Mouse (Mus musculus) cerebellum, adult 9-11 months (tissue): ENCODE data around the gene Best3.
"Not testable (repeated sequence)": the region's sequence is repeated elsewhere in the genome, so short reads cannot be mapped to it uniquely, and the experiment has no call there.

Experiments
- DNase-seq: peaks from one replicate; pipeline ENCODE4 v3.0.0; 2022

The Best3 gene

GRCm38 (mm10) chr10:117033785-117034184 is 47.7 kb downstream of the Best3 start:
- DNase-seq: peak; percentile 41

- DNase-seq: no peak
Observed at GRCm38 (mm10) chr10:117040355-117040754, 54.2 kb downstream of the Best3 start.

- no peak for DNase-seq
Observed at GRCm38 (mm10) chr10:117042295-117042694, 56.2 kb downstream of the Best3 start.

GRCm38 (mm10) chr10:117043497-117044166 is 57.5 kb downstream of the Best3 start:
- not testable (repeated sequence) for DNase-seq

- peak; percentile 69 for DNase-seq
Observed at GRCm38 (mm10) chr10:117045175-117046056, 59.3 kb downstream of the Best3 start, which contains the start of gene Lrrc10. Gene Lrrc10, plus strand, starts transcription at chr10:117045341.

GRCm38 (mm10) chr10:117049253-117049652 is 63.1 kb downstream of the Best3 start:
- DNase-seq: no peak

GRCm38 (mm10) chr10:117049961-117050597 is 64.0 kb downstream of the Best3 start:
- DNase-seq: no peak

GRCm38 (mm10) chr10:117055668-117056067 is 69.6 kb downstream of the Best3 start:
- DNase-seq: no peak

- no peak for DNase-seq
Observed at GRCm38 (mm10) chr10:117062894-117063253, 76.8 kb downstream of the Best3 start.

GRCm38 (mm10) chr10:117063254-117064021 is 77.3 kb downstream of the Best3 start, which contains the start of gene Cct2:
Gene Cct2, minus strand, starts transcription at chr10:117063814.
- peak; percentile 91 for DNase-seq

GRCm38 (mm10) chr10:117064076-117064475 is 78.0 kb downstream of the Best3 start:
- DNase-seq: no peak

- DNase-seq: no peak
Observed at GRCm38 (mm10) chr10:117069109-117069508, 83.0 kb downstream of the Best3 start.

GRCm38 (mm10) chr10:117072191-117072888 is 86.2 kb downstream of the Best3 start:
- no peak for DNase-seq

- DNase-seq: no peak
Observed at GRCm38 (mm10) chr10:117073176-117073575, 87.1 kb downstream of the Best3 start.
